9 mouse cellular contexts compared by ENCODE assay signal in genomic region chr7:79080572-79081399, GRCm38 (mm10). TPM values are rescaled to one million over a fixed set of nuclear protein-coding genes. Genes with fewer than 3 reads are reported as not detected.
A peak's percentile ranks its signal among the peaks of the same experiment; 100 is the strongest.
DNase-seq lines count a peak whose midpoint lies in the region; ATAC-seq and TF ChIP-seq lines count a peak whose summit lies in the region.
"Had no signal": no experiment of that assay in that cellular context is flagged by ENCODE, and none has a peak within 500 bp of the region (broad histone marks: within the 10 kb centered on the region; RNA-seq: fewer than 3 reads in every experiment).

No protein-coding gene starts in this region.

- no peaks in the 10 kb centered on the region for H3K4me1 ChIP-seq in kidney, adult 2 months (ENCODE audit: control insufficient read depth, insufficient read depth, low read length)
- 0 out of 2 replicates have a peak, but pooled peaks cover 5% of the 10 kb centered on the region for H3K4me1 ChIP-seq in limb, embryonic 15.5 days
- no peaks in the 10 kb centered on the region for H3K4me1 ChIP-seq in stomach, embryonic 16.5 days (ENCODE audit: control insufficient read depth, insufficient read depth, low read length)
- H3K4me1 ChIP-seq: stomach, embryonic 15.5 days had no signal

- intact Hi-C loops in gastrocnemius, adult 2 months (cut with DNase I): loop anchor here (1.0 kb wide), 1 partner anchor 156 kb away; no protein-coding TSS in a partner anchor

- ATAC-seq in granulocyte monocyte progenitor cell, adult 5-6 weeks (replicated peaks; ENCODE audit: poor library complexity, severe bottlenecking): peak; percentile 74
- ATAC-seq in limb, embryonic 15.5 days (ENCODE audit: insufficient number of reproducible peaks, low FRiP score, low TSS enrichment, low read depth): no peak
- ATAC-seq in stomach, embryonic 16.5 days (ENCODE audit: insufficient read depth, low FRiP score): peak; percentile 71

- TF ChIP-seq POLR2A in kidney, adult 2 months (IDR thresholded peaks at IDR 0.05; ENCODE audit: low read depth, low read length): no peak

- WGBS in kidney, adult 2 months: 20% methylated on average over 7 of the region's 7 CpGs
- 22% methylated on average over 7 of the region's 7 CpGs for WGBS in limb, embryonic 15.5 days
- WGBS in stomach, embryonic 16.5 days: 21% methylated on average over 7 of the region's 7 CpGs

- no peaks in the 10 kb centered on the region for H3K9me3 ChIP-seq in limb, embryonic 15.5 days
- no peaks in the 10 kb centered on the region for H3K9me3 ChIP-seq in stomach, embryonic 16.5 days (replicated peaks; ENCODE audit: control insufficient read depth, low read length)
- H3K9me3 ChIP-seq: stomach, embryonic 15.5 days had no signal

- peak; percentile 72 for DNase-seq in gastrocnemius, adult 2 months
- DNase-seq in gastrocnemius, adult 8-10 months (ENCODE audit: low spot score in 2 of 2): no peak
- DNase-seq in embryo, embryonic 10.5 days (ENCODE audit: low spot score): peak; percentile 85
- peak; percentile 49 for DNase-seq in kidney, adult 2 months
- peak; percentile 74 for DNase-seq in neural tube, embryonic 10.5 days (ENCODE audit: extremely low spot score, low spot score)

- H3K36me3 ChIP-seq in kidney, adult 2 months (ENCODE audit: control insufficient read depth, insufficient read depth, low read length): no peaks in the 10 kb centered on the region
- H3K36me3 ChIP-seq in limb, embryonic 15.5 days: no peaks in the 10 kb centered on the region
- H3K36me3 ChIP-seq in stomach, embryonic 16.5 days (ENCODE audit: control insufficient read depth, insufficient read depth, low read length): no peaks in the 10 kb centered on the region
- H3K36me3 ChIP-seq: stomach, embryonic 15.5 days had no signal

- H3K9ac ChIP-seq in limb, embryonic 15.5 days: no peak overlapping the region
- H3K9ac ChIP-seq in stomach, embryonic 16.5 days (ENCODE audit: low read length): no peak overlapping the region
- H3K9ac ChIP-seq: stomach, embryonic 15.5 days had no signal

- no peaks in the 10 kb centered on the region for H3K27me3 ChIP-seq in kidney, adult 2 months (replicated peaks; ENCODE audit: control insufficient read depth, insufficient read depth, low read length)
- H3K27me3 ChIP-seq in limb, embryonic 15.5 days: no peaks in the 10 kb centered on the region
- H3K27me3 ChIP-seq in stomach, embryonic 16.5 days (ENCODE audit: control insufficient read depth, insufficient read depth, low read length): no peaks in the 10 kb centered on the region
- H3K27me3 ChIP-seq: stomach, embryonic 15.5 days had no signal

- peak; percentile 79 for TF ChIP-seq CTCF in gastrocnemius, adult 2 months (IDR thresholded peaks at IDR 0.05)
- peak; percentile 77 for TF ChIP-seq CTCF in kidney, adult 2 months (conservative IDR thresholded peaks at IDR 0.05; ENCODE audit: insufficient read depth, insufficient read length, low read depth, low read length)

- H3K4me3 ChIP-seq in gastrocnemius, adult 2 months: no peak overlapping the region
- no peak overlapping the region for H3K4me3 ChIP-seq in kidney, adult 2 months (ENCODE audit: insufficient read depth, low read depth, low read length)
- no peak overlapping the region for H3K4me3 ChIP-seq in limb, embryonic 15.5 days
- H3K4me3 ChIP-seq in stomach, embryonic 16.5 days (replicated peaks; ENCODE audit: low read length): no peak overlapping the region
- H3K4me3 ChIP-seq: stomach, embryonic 15.5 days had no signal

- no peak overlapping the region for H3K4me2 ChIP-seq in limb, embryonic 15.5 days
- H3K4me2 ChIP-seq in stomach, embryonic 16.5 days (ENCODE audit: low read depth, low read length): no peak overlapping the region
- H3K4me2 ChIP-seq: stomach, embryonic 15.5 days had no signal

- no peak overlapping the region for H3K27ac ChIP-seq in gastrocnemius, adult 2 months
- H3K27ac ChIP-seq in kidney, adult 2 months (ENCODE audit: insufficient read depth, low read depth, low read length): no peak overlapping the region
- peak overlapping the region; percentile 48; the same call in 1 of the 2 replicates for H3K27ac ChIP-seq in limb, embryonic 15.5 days
- no peak overlapping the region for H3K27ac ChIP-seq in stomach, embryonic 16.5 days (ENCODE audit: low read length)
- H3K27ac ChIP-seq: stomach, embryonic 15.5 days had no signal

RNA-seq across cellular contexts. Expression of gene Acan, which starts 27.5 kb away (rescaled TPM):
- under 1 TPM in 1 of 2 experiments, not detected in 1; 0.03 TPM for total RNA-seq in gastrocnemius, adult 2 months (2021)
- total RNA-seq in gastrocnemius, adult 8-10 months (2022): under 1 TPM in 1 of 4 experiments, not detected in 3; 0.05 TPM
- not detected in 2 replicates for total RNA-seq in granulocyte monocyte progenitor cell, adult 5-6 weeks (2014; fragmentation: Nextera tagmentation)
- total RNA-seq in granulocyte monocyte progenitor cell, adult 5-6 weeks (2017): not detected in 2 replicates
- not detected in 2 replicates for polyA plus RNA-seq in kidney, adult 2 months (2012; rRNA removed)
- 46.9 and 52.7 TPM in 2 replicates for polyA plus RNA-seq in limb, embryonic 15.5 days (2015; fragmentation: Nextera tagmentation; extraction: Ambion mirVana)
- 0.45 and 0.58 TPM in 2 replicates for polyA plus RNA-seq in stomach, embryonic 16.5 days (2015; fragmentation: Nextera tagmentation; extraction: Ambion mirVana)

RNA-seq across cellular contexts. Expression of gene Hapln3, which starts 50.0 kb away (rescaled TPM):
- total RNA-seq in gastrocnemius, adult 2 months (2021): under 1 TPM; 0.28 to 0.70 TPM
- under 1 TPM; 0.15 to 0.72 (median 0.29) TPM for total RNA-seq in gastrocnemius, adult 8-10 months (2022)
- total RNA-seq in granulocyte monocyte progenitor cell, adult 5-6 weeks (2014; fragmentation: Nextera tagmentation): not detected in 2 replicates
- total RNA-seq in granulocyte monocyte progenitor cell, adult 5-6 weeks (2017): not detected in 2 replicates
- 1.6 and 3.1 TPM in 2 replicates for polyA plus RNA-seq in kidney, adult 2 months (2012; rRNA removed)
- polyA plus RNA-seq in limb, embryonic 15.5 days (2015; fragmentation: Nextera tagmentation; extraction: Ambion mirVana): 1.2 and 1.8 TPM in 2 replicates
- polyA plus RNA-seq in stomach, embryonic 16.5 days (2015; fragmentation: Nextera tagmentation; extraction: Ambion mirVana): 2.4 and 2.5 TPM in 2 replicates

Comparison
In these comparisons a context has a peak if more than half of its experiments do, and no peak if none do; other contexts are left out.
1. DNase-seq: peak in gastrocnemius, adult 2 months (single experiment), embryo, embryonic 10.5 days (single experiment), kidney, adult 2 months (single experiment) and neural tube, embryonic 10.5 days (single experiment); none in gastrocnemius, adult 8-10 months (0 of 2).